Mouse (Mus musculus) adrenal gland (tissue): ENCODE results near the gene Fblim1.

ENCODE experiments used
- intact Hi-C: fragments of 180-260 bp; cut with DNase I; formaldehyde crosslinking; loops from one replicate; pipeline ENCODE4 v1.15.1; 2025
- long read RNA-seq, 2 experiments: library from polyadenylated mRNA; unstranded; transcript quantifications; one replicate each; pipeline ENCODE4 v2.0.0; 2020; ENCODE audit warnings: borderline replicate concordance in 1 of 2; ENCODE audit not compliant: insufficient replicate concordance in 1 of 2

The Fblim1 gene
- long read RNA-seq, experiment 1, partial matches to known transcripts, result 0 of 5 reads
- long read RNA-seq, experiment 1, other reads (novel, unspliced or antisense), result 3 of 5 reads
- long read RNA-seq, experiment 2, partial matches to known transcripts, result 3 of 12 reads
- long read RNA-seq, experiment 2, other reads (novel, unspliced or antisense), result 5 of 12 reads

GRCm38 (mm10) chr4:141605861-141606260, at the start of gene Fblim1:
Gene Fblim1, minus strand, starts transcription at chr4:141606096.
- intact Hi-C loops, result no loop called here

- intact Hi-C loops, result no loop called here
These were observed 48.6 kb upstream of the Fblim1 start for GRCm38 (mm10) chr4:141654509-141654908.

- intact Hi-C loops, result no loop called here
These were observed 47.9 kb upstream of the Fblim1 start for GRCm38 (mm10) chr4:141653813-141654212.

GRCm38 (mm10) chr4:141653044-141653443, 47.1 kb upstream of the Fblim1 start:
- intact Hi-C loops, result no loop called here

GRCm38 (mm10) chr4:141651944-141652343, 46.0 kb upstream of the Fblim1 start:
- intact Hi-C loops, result no loop called here

- intact Hi-C loops, result no loop called here
These were observed 45.4 kb upstream of the Fblim1 start for GRCm38 (mm10) chr4:141651286-141651685.

GRCm38 (mm10) chr4:141649244-141649643, 43.3 kb upstream of the Fblim1 start:
- intact Hi-C loops, result no loop called here

GRCm38 (mm10) chr4:141648262-141648661, 42.4 kb upstream of the Fblim1 start:
- intact Hi-C loops, result no loop called here

GRCm38 (mm10) chr4:141647187-141647586, 41.3 kb upstream of the Fblim1 start:
- intact Hi-C loops, result no loop called here

- intact Hi-C loops, result no loop called here
These were observed 40.1 kb upstream of the Fblim1 start for GRCm38 (mm10) chr4:141645988-141646387.

GRCm38 (mm10) chr4:141643118-141643855, 37.4 kb upstream of the Fblim1 start:
- intact Hi-C loops, result no loop called here

- intact Hi-C loops, result no loop called here
These were observed 36.3 kb upstream of the Fblim1 start for GRCm38 (mm10) chr4:141641961-141642811.

- intact Hi-C loops, result no loop called here
These were observed 35.5 kb upstream of the Fblim1 start for GRCm38 (mm10) chr4:141641353-141641771.

GRCm38 (mm10) chr4:141639474-141639873, 33.6 kb upstream of the Fblim1 start:
- intact Hi-C loops, result no loop called here

- intact Hi-C loops, result no loop called here
These were observed 30.8 kb upstream of the Fblim1 start for GRCm38 (mm10) chr4:141636693-141637092.

GRCm38 (mm10) chr4:141635991-141636390, 30.1 kb upstream of the Fblim1 start:
- intact Hi-C loops, result no loop called here

- intact Hi-C loops, result no loop called here
These were observed 26.4 kb upstream of the Fblim1 start for GRCm38 (mm10) chr4:141632111-141632873.

GRCm38 (mm10) chr4:141631250-141631649, 25.4 kb upstream of the Fblim1 start:
- intact Hi-C loops, result no loop called here

- intact Hi-C loops, result no loop called here
These were observed 24.1 kb upstream of the Fblim1 start for GRCm38 (mm10) chr4:141630021-141630420.

GRCm38 (mm10) chr4:141628661-141629060, 22.8 kb upstream of the Fblim1 start:
- intact Hi-C loops, result no loop called here

GRCm38 (mm10) chr4:141627502-141627901, 21.6 kb upstream of the Fblim1 start:
- intact Hi-C loops, result no loop called here
